Mouse (Mus musculus): Measurements from ENCODE around the gene Best3.
"Not testable (repeated sequence)": the region's sequence is repeated elsewhere in the genome, so short reads cannot be mapped to it uniquely, and the experiment has no call there.

The Best3 gene

GRCm38 (mm10) chr10:117040355-117040754 lies 54.2 kb downstream of the Best3 start:
- DNase-seq = no peak

- DNase-seq = no peak
These were observed 56.2 kb downstream of the Best3 start for GRCm38 (mm10) chr10:117042295-117042694.

GRCm38 (mm10) chr10:117043497-117044166 lies 57.5 kb downstream of the Best3 start:
- DNase-seq = not testable (repeated sequence)

GRCm38 (mm10) chr10:117045175-117046056 lies 59.3 kb downstream of the Best3 start, which contains the start of gene Lrrc10:
Gene Lrrc10, plus strand, starts transcription at chr10:117045341.
- DNase-seq = peak; percentile 47

- no peak for DNase-seq
These were observed 63.1 kb downstream of the Best3 start for GRCm38 (mm10) chr10:117049253-117049652.

- DNase-seq = no peak
These were observed 64.0 kb downstream of the Best3 start for GRCm38 (mm10) chr10:117049961-117050597.

- no peak for DNase-seq
These were observed 69.6 kb downstream of the Best3 start for GRCm38 (mm10) chr10:117055668-117056067.

GRCm38 (mm10) chr10:117062894-117063253 lies 76.8 kb downstream of the Best3 start:
- DNase-seq = no peak

GRCm38 (mm10) chr10:117063254-117064021 lies 77.3 kb downstream of the Best3 start, which contains the start of gene Cct2:
Gene Cct2, minus strand, starts transcription at chr10:117063814.
- peak; percentile 89 for DNase-seq

GRCm38 (mm10) chr10:117064076-117064475 lies 78.0 kb downstream of the Best3 start:
- no peak for DNase-seq

GRCm38 (mm10) chr10:117069109-117069508 lies 83.0 kb downstream of the Best3 start:
- no peak for DNase-seq

GRCm38 (mm10) chr10:117072191-117072888 lies 86.2 kb downstream of the Best3 start:
- no peak for DNase-seq

GRCm38 (mm10) chr10:117073176-117073575 lies 87.1 kb downstream of the Best3 start:
- DNase-seq = no peak

Measured in layer of hippocampus, adult 9-11 months (tissue).